Mouse (Mus musculus) ZHBTc4 (cell line): ENCODE measurements at regions not wholly inside any gene's neighbourhood (a gene's known extent, or its start where the extent isn't known, plus 50 kb on each side); places are given as distances from the start of the nearest gene placed in this dataset.

Source experiments
- DNase-seq: peaks from one replicate; pipeline ENCODE4 v3.0.0-alpha.2; 2011; ENCODE audit warnings: low read depth, low spot score

DNA sequence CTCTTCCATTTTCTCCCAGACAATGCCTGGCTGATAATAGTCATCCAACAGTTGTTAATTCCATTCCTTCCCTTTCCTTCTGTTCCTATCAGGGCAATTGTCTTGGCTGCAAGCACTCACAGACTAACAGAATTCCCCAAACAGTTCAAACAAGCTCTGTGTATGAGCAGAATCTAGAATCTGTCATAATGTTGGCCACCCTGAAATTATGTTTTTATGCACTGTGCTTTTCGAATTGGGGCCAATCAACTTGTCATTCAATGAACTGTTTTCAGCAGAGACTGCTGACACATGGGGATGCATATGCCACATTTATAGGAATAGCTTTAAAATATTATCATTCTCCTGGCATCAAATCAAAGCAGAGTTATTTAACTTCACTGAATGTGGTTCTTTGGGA lies 235.8 kb upstream of the Tmtc4 start:
- no peak for DNase-seq

DNA sequence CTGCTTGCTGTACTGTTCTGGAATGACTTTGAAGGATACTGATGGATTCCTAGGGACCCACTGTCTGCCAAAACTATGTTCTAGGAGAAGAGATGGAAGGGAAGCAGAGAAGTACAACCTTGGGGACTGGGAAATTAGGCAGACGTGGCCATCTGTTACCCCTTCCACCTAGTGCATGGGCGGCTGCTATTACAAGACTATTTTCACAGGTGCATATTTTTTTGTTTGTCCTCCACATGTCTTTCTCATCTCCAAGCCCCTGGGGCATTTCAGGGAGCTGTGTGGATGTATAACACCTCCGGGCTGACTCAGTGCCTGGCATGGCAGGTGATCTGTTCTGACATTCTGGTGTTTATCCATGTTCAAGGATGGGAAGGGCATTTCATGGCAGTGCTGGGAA lies 226.4 kb upstream of the Tmtc4 start:
- DNase-seq, result no peak

DNA sequence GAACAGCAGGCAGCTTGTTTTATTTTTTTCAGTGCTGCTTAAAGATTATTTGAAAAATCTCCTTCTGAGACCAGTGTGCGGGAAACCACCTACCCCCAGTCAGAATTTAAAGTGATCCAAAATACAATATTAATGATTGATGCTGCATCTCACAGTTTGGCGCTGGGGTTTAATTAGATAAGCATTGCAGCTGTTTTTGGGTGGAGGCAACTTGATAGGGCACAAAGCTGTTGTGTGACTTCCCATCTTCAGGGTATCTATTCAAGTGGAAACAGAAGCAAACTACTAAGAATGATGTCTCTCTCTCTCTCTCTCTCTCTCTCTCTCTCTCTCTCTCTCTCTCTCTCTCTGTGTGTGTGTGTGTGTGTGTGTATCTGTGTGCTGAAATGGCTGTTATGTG lies 219.0 kb upstream of the Tmtc4 start:
- DNase-seq, result no peak

DNA sequence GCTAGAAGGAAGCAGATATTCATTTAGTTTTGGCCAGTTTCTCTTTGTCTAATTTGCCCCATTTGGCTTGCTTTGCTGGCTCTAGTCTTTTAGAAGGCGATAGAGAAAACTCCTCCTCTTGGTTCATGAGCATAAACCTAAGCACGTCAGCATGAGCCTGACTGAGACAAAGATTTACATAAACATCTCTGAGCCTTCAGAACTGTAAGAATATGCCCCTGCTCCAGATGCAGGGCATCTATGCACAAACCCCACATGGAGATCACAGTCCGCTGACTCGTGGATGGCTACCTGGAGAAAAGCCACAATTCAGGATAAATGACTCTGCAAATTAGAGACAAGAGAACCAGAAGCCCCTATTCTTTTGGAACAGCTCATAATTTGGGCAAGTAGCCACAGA lies 218.5 kb upstream of the Tmtc4 start:
- no peak for DNase-seq

DNA sequence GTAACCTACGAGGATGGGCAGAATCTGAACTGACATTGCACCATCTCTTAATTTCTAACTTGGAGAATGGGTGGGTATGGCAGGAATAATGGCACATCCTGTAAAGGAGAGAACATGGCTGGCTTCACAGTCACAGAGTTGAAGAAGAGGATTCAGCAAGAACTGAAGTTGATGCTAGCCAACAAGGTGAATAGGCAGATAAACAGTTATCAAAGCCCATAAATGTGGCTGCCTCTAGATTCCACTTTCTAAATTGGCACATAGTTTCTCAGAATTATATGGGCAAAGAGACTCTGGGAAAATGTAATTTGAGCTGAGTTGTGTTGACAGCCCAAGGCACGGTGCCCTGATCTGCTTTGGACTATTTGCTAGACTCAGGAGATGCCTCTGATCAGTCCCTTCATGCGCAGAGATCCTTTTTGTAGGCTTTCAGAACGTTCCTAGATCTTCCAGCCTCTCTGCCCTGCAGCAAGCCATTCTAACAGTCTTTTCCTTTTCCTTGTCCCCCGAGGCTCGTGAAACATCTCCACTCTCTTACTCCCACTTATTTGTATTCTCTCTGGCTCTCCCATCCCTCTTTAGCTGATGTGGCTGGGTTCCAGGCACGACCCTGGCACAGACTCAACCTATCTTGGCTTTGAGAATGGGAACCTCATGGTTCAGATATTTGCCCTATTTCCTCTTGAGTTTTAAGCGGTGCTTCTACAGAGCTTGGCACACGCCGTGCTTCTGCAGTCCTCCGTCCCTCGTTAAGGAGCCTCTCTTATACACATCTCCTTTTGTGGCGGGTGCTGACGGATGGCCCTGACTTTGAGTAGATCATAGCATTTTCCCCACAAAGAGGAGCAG lies 217.8 kb upstream of the Tmtc4 start:
- DNase-seq, result no peak

DNA sequence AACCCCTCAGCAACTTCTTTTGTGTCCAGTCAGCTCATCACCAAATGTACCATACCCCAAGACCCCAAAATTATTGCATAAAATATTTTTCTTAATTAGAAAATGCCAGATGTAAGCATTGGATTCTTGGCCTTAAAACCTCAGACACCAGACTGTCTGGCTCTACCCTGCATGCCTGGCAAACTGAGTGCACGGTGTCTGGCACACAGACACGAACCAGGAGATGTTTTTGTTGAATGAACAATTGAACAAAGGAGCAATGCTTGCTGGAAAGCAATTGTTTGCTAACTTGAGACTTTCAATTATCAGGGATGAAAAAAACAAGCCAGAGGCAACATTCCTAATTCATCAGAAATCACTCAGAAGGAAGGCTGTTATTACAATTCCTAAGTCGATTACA lies 215.3 kb upstream of the Tmtc4 start:
- no peak for DNase-seq

DNA sequence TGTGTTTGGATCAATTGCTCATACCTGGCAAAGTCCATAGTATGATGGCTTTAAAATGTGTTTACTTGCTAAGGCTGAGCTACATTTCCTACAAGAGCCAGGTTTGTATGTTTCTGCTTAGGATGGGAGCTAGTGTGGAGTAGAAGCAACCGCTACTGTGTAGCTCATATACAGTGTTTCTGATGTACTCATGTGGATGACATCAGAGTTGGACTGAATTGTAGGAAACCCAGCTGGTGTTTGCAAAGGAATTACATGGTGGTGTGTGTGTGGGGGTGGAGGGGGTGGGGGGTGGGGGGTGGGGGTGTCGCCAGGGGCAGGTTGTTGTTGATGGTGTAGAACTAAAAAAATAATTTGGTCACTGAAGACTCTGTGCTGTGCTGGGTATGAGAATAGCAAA lies 208.7 kb upstream of the Tmtc4 start:
- no peak for DNase-seq

DNA sequence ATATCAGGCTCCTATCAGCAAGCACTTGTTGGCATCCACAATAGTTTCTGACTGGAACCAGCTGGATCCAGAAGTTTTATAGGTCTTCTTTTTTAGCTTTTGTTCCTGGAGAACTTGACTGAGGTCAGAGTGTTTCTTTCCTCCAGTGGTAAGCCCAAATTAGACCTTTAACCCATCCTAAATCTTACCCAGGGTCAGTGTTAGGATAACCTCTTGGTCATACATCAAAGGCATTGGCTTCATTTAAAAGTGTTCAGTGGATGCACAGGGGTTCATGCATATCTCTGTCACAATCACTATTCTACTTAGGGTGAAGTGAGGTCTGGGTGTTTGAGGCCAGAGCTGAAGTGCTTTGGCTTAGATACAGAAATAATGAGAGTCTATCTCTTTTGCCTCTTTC lies 206.9 kb upstream of the Tmtc4 start:
- no peak for DNase-seq

DNA sequence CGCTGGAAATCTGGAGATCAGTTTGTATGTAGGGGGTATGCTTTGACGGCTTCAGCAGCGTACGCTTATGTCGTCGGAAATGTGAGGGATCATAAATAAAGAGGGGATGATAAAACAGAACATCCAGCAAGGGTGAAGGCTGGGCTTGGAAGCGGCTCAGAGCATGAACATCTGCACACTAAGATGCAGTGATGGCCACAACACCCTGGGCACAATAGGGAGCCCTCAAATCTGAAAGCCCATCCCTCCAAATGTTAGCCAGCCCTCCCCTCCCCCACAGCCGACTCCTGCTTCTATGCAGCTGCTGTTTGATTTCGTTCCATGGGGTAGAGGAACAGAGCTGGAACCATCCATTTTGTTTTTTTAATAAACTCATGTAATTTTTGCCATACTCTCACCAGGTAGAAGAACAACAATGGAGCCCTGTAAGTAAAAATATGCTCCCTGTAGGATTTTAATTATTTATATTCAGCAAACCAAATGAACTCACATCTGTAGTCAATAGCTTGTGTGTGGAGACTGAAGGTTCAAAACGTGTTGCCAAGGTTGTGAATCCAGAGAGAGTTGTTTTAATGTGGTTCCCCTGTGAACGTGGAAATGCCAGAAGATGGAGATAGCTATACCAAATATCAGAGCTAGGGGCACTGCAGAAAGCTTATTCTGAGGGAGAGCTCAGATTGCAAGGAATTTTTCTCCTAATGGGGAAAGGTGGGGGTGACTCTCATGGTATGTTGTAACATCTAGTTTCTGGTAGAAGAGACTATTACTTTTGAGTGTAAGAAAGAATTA lies 203.6 kb upstream of the Tmtc4 start:
- no peak for DNase-seq

DNA sequence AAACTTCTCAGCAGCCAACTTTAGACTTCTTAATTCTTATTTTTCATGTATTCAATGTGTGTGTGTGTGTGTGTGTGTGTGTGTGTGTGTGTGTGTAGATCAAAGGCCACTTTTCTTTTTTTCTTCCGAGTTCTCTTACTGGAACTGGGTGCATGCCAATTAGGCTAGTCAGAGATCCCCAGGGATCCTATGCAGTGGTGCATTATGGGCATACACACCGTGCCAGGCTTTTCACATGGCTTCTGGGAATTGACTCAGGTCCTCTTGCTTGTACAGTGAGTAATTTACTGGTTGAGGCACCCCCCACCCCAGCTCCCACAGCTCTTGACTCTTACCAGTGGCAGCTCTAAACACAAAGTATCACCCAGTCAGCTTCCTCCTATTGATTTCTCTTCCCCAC lies 189.3 kb upstream of the Tmtc4 start:
- no peak for DNase-seq

DNA sequence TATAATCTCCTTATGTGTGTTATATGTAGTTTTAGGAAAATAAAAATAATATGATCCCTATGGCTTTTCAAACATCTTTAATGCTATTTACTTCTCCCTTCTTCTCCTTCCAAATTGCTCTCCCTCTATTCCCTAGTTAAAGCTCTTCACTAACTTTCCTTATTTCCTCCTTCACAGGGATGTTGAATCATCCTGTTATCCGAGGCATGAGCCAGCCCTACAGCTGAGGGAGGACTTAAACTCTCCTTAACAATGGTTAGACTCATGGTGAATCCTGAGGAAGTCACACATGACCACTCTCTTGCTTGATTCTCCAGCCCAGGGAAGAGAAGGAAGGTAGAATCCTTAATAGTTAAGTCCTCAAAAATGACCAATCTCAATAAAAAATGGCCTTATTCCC lies 188.0 kb upstream of the Tmtc4 start:
- DNase-seq, result no peak

DNA sequence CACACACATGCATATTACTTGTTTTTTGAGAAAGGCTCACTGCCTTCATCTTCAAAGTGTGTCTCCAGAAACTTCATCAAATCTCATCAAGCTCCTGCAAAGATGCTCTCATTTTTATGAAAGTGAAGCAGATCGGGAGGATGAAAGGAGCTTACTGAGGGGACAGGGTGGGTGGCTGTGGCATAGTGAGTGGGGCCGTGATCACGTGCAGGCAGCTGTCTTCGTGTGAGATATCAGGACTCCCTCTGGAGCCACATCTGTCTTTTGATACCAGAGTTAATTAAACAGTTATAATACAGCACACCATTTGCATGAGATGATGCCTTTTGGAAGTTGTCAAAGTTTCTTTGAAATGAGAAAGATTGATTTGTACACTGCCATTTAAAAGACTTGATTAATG lies 180.0 kb upstream of the Tmtc4 start:
- no peak for DNase-seq

DNA sequence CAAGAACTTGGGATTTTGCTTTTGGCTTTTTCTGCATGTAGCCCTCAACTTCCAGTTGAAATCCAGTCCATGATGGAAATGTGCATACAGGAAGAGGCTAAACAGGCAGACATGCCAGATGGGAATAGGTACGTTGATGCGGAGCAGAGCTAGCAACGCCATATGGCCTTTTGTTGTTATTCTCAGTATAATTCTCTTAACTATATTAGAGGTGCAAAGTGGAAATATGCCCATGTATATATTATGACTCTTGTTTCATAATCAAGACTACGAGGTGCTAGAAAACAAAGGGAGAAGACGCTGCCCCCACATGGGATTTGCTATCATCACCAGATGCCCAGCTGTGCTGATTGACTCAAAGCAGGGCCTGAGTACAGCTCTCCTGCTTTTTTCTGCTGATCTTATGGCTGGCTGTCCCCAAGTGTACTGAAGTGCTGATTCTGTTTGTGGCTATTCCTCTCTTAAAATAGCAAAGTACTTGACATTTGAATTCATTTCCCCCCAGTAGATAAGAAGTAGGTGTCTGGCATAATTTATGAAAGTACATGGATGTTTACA lies 159.7 kb upstream of the Tmtc4 start:
- no peak for DNase-seq

DNA sequence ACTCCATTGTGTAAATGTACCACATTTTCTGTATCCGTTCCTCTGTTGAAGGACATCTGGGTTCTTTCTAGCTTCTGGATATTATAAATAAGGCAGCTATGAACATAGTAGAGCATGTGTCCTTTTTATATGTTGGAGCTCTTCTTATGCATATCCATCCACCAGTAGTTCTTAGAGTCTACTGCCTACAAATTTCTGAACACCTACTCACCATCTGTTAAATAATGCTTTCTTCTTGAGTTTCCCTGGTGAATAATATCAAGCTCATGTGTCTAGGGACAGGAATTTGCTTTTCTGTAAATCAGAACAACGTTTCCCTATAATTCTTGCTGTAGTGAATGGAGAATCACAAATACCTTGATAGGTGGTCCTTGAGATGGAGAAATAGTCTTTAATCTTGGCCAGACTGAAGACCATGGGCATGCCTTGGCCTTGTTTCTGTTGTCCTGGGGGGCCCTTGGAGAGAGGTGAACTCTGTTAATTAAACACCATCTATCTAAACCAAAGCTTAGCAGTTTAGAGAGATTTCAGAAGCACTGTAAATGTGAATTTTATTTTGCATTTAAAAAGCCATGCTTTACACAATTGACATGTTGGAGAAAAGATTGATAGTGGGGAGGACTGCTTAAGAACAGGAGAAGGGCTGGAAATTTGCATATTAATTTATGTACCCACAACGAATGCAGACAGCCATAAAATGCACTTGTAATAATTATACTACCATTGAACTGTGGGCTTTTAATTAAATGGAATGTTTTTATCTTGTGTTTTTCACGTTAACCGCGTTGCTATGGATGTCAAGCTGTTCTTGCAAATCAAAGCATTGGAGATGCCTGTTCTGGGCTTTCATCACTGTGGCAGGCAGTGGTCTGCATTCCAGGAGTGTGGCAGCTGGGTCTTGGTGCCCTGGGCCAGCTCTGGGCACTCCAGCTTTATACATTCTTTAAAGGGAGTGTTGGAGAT lies 155.2 kb upstream of the Tmtc4 start:
- DNase-seq, result no peak

DNA sequence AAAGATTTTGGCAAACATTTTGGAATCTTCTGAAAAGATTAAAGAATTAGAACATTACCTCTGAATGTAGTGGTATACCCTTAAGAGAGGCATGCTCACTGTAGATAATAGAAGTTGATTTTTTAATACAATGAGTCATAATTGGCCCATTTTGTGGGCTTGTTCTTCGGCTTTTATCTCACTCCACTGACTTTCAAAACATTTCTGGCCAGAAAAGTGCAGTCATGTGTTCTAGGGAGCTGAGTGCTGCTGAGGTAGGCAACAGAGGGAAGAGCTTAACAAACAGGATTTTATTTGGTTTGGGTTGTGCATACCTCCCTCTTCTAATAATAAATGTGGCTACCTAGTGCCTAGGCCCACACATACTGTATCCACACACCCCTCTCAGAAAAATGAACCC lies 150.1 kb upstream of the Tmtc4 start:
- no peak for DNase-seq

DNA sequence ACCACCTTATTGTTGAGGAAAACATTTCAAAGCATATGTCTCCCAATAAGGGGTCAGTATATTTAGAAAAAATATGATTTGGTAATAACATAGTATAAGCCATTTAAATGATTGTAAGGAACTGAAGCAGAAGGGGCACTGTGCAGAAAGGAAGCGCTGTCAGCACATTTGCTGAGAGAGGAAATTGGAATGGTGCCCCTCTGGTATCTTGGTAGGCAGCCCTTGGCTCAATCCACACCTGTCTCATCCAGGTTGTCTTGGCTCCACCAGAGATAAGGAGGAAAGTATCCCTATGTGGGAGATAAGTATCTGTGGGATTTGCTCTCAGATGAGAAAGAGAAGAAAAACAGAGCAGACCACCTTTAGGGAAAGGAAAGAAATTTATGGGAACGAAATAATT lies 136.5 kb upstream of the Tmtc4 start:
- DNase-seq, result no peak

DNA sequence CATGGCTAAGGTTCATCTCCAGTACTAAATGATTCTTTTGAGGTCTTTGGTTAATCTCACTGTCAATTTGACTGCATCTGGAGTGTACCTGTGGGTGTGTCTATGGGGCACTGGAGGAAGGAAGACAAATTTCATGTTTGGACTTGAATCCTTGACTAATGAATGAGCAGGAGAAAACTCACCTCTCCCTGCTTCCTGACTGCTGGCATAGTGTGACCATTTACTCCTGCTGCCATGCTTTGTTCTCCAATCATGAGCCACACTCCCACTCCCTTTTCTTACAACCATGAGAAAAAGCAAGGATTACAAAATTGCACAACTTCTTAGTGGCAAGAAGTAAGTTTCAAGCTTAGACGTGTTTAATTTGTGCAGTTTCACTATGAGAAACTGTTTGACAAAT lies 132.5 kb upstream of the Tmtc4 start:
- DNase-seq, result no peak

DNA sequence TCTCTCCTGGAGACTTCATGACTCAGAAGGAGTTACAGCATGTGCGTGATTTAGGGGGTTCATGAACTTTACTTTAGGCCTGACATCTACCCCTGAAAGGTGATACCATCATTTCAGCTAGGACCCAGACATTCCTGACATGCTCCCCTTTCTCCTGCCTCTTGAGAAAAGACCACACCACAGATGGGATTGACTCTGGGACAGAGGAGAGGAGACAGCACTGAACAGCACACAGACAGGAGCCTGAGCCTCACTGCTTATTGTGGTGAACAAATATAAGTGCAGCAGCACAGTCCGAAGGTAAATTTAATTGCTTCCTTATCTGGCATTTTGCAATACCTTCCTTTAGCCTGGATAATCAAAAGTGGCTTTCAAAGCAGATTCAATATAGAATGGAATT lies 126.7 kb upstream of the Tmtc4 start:
- no peak for DNase-seq

DNA sequence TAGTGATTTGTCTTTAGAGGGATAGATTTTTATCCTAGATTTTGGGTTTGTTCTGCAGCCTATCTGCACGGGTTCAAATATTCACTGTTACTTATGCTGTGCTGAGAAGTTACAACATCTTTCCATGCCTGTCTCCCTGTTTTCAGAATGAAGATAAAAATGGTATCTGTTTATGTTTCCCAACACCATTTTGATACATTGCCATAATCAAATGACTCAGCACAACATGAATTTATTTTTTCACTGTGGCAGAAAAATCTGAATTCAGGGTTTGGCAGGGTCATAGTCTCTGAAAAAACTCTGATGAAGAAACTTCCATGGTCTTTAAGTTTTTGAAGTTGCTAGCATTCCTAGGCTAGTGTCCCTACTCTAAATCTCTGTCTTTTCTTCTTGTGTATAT lies 116.5 kb upstream of the Tmtc4 start:
- DNase-seq, result no peak

DNA sequence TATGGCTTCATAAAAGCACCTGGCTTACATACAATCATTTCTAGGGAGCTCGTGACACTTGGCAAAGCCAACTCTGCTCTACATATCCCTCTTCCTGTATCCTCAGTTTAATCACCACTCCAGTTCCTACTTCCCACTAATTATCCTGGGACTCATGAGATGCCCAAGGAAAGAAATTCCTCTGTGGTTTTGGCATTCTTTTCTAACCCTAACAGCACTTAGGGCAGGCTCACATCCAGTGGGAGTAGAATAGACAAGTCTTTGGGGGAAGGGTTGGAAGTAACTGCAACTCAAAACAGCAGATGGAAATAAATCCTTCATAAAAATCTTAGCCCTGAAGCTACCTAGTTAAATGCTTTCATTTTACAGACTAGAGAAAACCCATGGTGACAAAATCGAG lies 112.3 kb upstream of the Tmtc4 start:
- no peak for DNase-seq

DNA sequence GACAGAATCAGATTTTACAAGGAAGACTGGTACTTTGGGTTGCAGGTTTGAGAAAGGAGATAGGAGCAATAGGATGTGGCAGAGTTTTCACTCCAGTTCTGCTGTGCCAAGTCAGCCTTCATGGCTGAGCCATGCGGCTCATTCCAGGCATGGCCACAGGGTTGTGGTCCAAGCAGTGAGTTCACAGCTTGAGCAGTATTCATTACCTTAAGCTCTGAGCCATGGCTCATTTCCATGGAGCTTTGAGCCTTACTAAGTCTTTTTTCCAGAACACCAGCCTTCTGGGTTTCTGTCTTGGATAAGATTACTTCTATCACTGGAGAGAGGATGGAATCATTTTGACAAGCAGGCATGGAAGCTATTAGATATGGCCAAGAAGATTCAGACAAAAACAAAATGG lies 98.2 kb upstream of the Tmtc4 start:
- no peak for DNase-seq
